Mouse (Mus musculus) hematopoietic stem cell, adult 5-6 weeks (primary cell): ENCODE data around the gene Carns1. TPM values are rescaled to one million over a fixed set of nuclear protein-coding genes. Genes with fewer than 3 reads are reported as not detected.
"Not testable (repeated sequence)": the region's sequence is repeated elsewhere in the genome, so short reads cannot be mapped to it uniquely, and the experiment has no call there.

Experiments
- ATAC-seq, 2 experiments: fragments of 125-278 bp in 1 of 2; replicated peaks in 1 of 2; 2 replicates each; pipeline ENCODE4 v1.8.0; 2016 to 2017; ENCODE audit warnings: inconsistent platforms in 2 of 2, mild to moderate bottlenecking in 2 of 2, moderate number of reproducible peaks in 2 of 2, low read depth in 1 of 2, moderate TSS enrichment in 1 of 2; ENCODE audit not compliant: low FRiP score in 2 of 2, poor library complexity in 2 of 2, severe bottlenecking in 2 of 2, insufficient read depth in 1 of 2, low TSS enrichment in 1 of 2
- total RNA-seq: library from RNA; stranded (forward); fragments of 172-1452, 232-1000 nt; gene quantifications from 2 replicates; pipeline ENCODE4 v1.2.3, GENCODE M21; 2017

The Carns1 gene
- total RNA-seq, 1 experiment from 2014 or later, result 11.2 TPM

- ATAC-seq, result no peak
These were observed 45.2 kb downstream of the Carns1 start for GRCm38 (mm10) chr19:4130106-4130505.

- no peak for ATAC-seq
These were observed 45.8 kb downstream of the Carns1 start for GRCm38 (mm10) chr19:4129462-4129861.

GRCm38 (mm10) chr19:4126759-4127495 is 48.4 kb downstream of the Carns1 start:
- no peak for ATAC-seq

- ATAC-seq, result peak; percentile 79 to 87
These were observed 49.3 kb downstream of the Carns1 start, which contains the start of gene Aip for GRCm38 (mm10) chr19:4125741-4126696. Gene Aip (minus strand): TSS chr19:4125858.

- not testable (repeated sequence) for ATAC-seq
These were observed 50.0 kb downstream of the Carns1 start for GRCm38 (mm10) chr19:4125268-4125667.

GRCm38 (mm10) chr19:4124432-4124831 is 50.8 kb downstream of the Carns1 start:
- ATAC-seq, result no peak

- no peak for ATAC-seq
These were observed 52.6 kb downstream of the Carns1 start for GRCm38 (mm10) chr19:4122411-4123370.

GRCm38 (mm10) chr19:4121896-4122295 is 53.4 kb downstream of the Carns1 start:
- ATAC-seq, result not testable (repeated sequence)

- ATAC-seq, result peak; percentile 70 to 81
These were observed 54.0 kb downstream of the Carns1 start for GRCm38 (mm10) chr19:4121097-4121805.

GRCm38 (mm10) chr19:4120496-4120895 is 54.8 kb downstream of the Carns1 start:
- ATAC-seq, result no peak

GRCm38 (mm10) chr19:4119716-4120487 is 55.4 kb downstream of the Carns1 start:
- no peak for ATAC-seq

- no peak for ATAC-seq
These were observed 56.9 kb downstream of the Carns1 start for GRCm38 (mm10) chr19:4118350-4118749.

GRCm38 (mm10) chr19:4117006-4117405 is 58.3 kb downstream of the Carns1 start:
- ATAC-seq, result no peak

- ATAC-seq, result no peak
These were observed 59.5 kb downstream of the Carns1 start for GRCm38 (mm10) chr19:4115816-4116215.

- no peak for ATAC-seq
These were observed 60.1 kb downstream of the Carns1 start for GRCm38 (mm10) chr19:4115144-4115543.

GRCm38 (mm10) chr19:4114551-4114950 is 60.7 kb downstream of the Carns1 start:
- no peak for ATAC-seq
